Mouse (Mus musculus) liver, embryonic 13.5 days (tissue): ENCODE measurements around the gene Rpp40. TPM values are rescaled to one million over a fixed set of nuclear protein-coding genes. Genes with fewer than 3 reads are reported as not detected.

Source experiments
- ATAC-seq: fragments of 200-750 bp; cut with Nextera tagmentation; 2 replicates; pipeline ENCODE4 v1.8.0; 2017; ENCODE audit warnings: low read depth, mild to moderate bottlenecking, moderate number of reproducible peaks, moderate library complexity
- DNase-seq: peaks from one replicate; pipeline ENCODE4 v3.0.0; 2022
- H3K27ac ChIP-seq: fragments of 300-500 bp; sonication (generic); 2 replicates; pipeline ENCODE4 v1.5.1; 2015; ENCODE audit warnings: moderate library complexity, mild to moderate bottlenecking, inconsistent platforms
- H3K27me3 ChIP-seq: fragments of 300-500 bp; sonication (generic); 2 replicates; pipeline ENCODE4 v1.6.1; 2015; ENCODE audit warnings: mild to moderate bottlenecking, inconsistent platforms
- H3K36me3 ChIP-seq: fragments of 300-500 bp; sonication (generic); 2 replicates; pipeline ENCODE4 v1.6.1; 2015; ENCODE audit warnings: mild to moderate bottlenecking, inconsistent platforms
- H3K4me1 ChIP-seq: fragments of 300-500 bp; sonication (generic); replicated peaks from 2 replicates; pipeline ENCODE4 v1.6.1; 2015; ENCODE audit warnings: inconsistent platforms
- H3K4me2 ChIP-seq: fragments of 300-500 bp; sonication (generic); 2 replicates; pipeline ENCODE4 v1.6.1; 2015; ENCODE audit warnings: inconsistent platforms, mild to moderate bottlenecking, moderate library complexity
- H3K4me3 ChIP-seq: fragments of 300-500 bp; sonication (generic); replicated peaks from 2 replicates; pipeline ENCODE4 v1.5.1; 2015; ENCODE audit warnings: mild to moderate bottlenecking, inconsistent platforms
- H3K9ac ChIP-seq: fragments of 300-500 bp; sonication (generic); 2 replicates; pipeline ENCODE4 v1.6.1; 2015; ENCODE audit warnings: mild to moderate bottlenecking, inconsistent platforms
- H3K9me3 ChIP-seq: fragments of 300-500 bp; sonication (generic); replicated peaks from 2 replicates; pipeline ENCODE4 v1.6.1; 2016; ENCODE audit warnings: inconsistent platforms
- whole genome bisulfite sequencing: fragments of 180-500 bp; shearing (Covaris S2); methylation state at CpG from one replicate; pipeline ENCODE4 v1.1.7; 2015; ENCODE audit not compliant: insufficient replicate concordance; 5-methylcytosine and 5-hydroxymethylcytosine counted together
- polyA plus RNA-seq: library from polyadenylated mRNA; unstranded; fragments of >200 nt; fragmentation: Nextera tagmentation; extraction: Ambion mirVana; gene quantifications from 2 replicates; pipeline ENCODE4 v1.2.1, GENCODE M21; 2015

The Rpp40 gene
- polyA plus RNA-seq, 1 experiment from 2014 or later: 13.8 TPM

DNA sequence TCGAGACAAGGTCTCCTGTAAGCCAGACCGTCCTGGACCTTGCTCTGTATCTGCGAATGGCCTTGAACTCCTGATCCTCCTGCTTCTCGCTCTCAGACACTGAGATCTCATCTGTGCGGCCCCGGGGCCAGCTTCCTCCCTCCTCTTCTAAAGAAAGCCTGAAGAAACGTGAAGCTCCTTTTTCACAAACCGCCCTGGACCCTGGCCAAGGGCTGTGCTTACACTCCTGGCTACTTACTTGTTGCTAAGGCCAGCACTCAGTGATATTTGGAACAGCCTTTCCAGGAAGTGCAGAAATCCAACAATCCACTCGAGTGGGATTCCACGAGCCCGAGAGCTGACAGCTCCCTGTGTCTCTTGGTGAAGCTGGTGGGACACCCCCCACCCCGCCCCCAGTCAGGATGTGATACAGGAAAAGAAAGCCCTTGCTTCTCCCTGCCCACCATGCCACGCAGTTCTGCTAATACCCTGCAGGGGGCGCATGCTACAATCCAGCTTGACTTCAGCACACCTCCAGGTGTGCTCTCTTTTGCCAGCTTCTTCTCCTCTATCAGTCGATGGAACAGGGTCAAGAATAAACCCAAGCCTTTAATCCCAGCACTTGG lies 19.9 kb downstream of the Rpp40 start:
- DNase-seq (peak; percentile 18), ATAC-seq (no peak)
- Histone ChIP-seq H3K4me1 (no peaks in the 10 kb centered on the region), H3K27ac (no peak overlapping the region), H3K9me3 (no peaks in the 10 kb centered on the region), H3K9ac (no peak overlapping the region), H3K27me3 (no peaks in the 10 kb centered on the region), H3K36me3 (no peaks in the 10 kb centered on the region), H3K4me3 (no peak overlapping the region), H3K4me2 (no peak overlapping the region)
- 20% methylated on average over 15 of the region's 15 CpGs for WGBS

DNA sequence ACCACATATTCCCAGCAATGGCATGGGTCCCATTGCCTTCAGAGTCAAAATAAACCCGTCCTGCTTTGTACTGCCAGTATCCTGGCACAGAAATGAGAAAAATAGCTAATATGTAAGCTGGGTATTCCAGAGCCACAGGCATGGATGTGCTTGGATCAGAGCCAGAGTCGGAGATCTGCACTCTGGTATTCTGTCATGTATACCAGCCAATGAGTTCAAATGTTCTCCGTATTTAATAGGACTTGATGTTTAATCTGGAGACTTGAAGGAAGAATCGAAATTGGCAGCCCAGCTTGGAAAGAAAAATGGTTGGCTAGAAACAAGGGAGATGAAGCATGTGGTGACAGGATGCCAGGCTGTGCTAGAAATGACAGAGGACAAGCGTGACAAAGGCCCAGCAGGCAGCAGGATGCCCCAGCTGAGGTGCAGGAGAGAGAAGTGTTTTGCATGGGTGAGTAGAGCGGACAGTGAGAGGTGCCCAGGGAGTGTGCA lies 25.6 kb downstream of the Rpp40 start:
- no peaks in the 10 kb centered on the region for H3K36me3 ChIP-seq
- no peak for DNase-seq
- no peaks in the 10 kb centered on the region for H3K9me3 ChIP-seq
- no peak overlapping the region for H3K4me2 ChIP-seq
- no peak overlapping the region for H3K9ac ChIP-seq
- H3K27me3 ChIP-seq: no peaks in the 10 kb centered on the region
- no peak overlapping the region for H3K27ac ChIP-seq
- H3K4me3 ChIP-seq: no peak overlapping the region
- no peaks in the 10 kb centered on the region for H3K4me1 ChIP-seq
- WGBS: 65% methylated on average over 6 of the region's 6 CpGs
- no peak for ATAC-seq

DNA sequence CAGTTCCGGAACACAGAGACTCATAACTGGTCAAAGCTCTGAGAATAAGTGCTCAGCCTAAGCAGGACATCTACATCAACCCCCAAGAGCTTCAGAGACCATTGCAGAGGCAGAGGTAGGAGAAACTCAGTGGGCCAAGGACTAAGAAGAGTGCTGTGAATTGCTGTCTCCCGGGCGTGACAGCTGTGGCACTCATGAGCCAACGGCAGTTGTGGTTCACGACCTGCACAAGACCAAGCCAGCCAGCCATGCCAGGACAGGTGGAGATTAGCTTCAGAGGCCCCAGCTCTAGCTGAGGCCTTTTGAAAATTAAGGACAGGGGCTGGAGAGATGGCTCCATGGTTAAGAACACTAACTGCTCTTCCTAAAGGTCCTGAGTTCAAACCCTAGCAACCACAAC lies 26.6 kb downstream of the Rpp40 start:
- 67% methylated on average over 5 of the region's 5 CpGs for WGBS
- Histone ChIP-seq H3K9ac (no peak overlapping the region), H3K4me1 (no peaks in the 10 kb centered on the region), H3K9me3 (no peaks in the 10 kb centered on the region), H3K27ac (no peak overlapping the region), H3K36me3 (peaks cover 3% of the 10 kb centered on the region; the same call in 1 of the 2 replicates), H3K27me3 (no peaks in the 10 kb centered on the region), H3K4me3 (no peak overlapping the region), H3K4me2 (no peak overlapping the region)
- ATAC-seq (no peak), DNase-seq (no peak)

DNA sequence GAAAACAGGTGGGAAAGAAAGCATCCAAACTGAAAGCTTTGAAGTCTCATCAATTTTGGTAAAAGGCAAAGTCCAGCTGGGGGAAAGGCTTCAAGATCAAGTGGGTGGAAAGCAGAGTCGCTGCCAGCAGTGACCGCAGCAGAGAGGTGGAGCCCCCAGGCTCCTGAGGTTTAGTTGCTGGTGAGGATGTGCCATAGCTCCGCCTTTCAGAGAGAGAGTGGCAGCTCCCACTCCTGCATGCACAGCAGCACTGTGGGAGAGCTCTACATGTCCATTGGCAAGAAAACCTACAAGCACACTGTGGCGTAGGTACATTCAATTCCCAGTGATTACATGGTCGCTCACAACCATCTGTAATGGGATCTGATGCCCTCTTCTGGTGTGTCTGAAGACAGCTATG lies 27.1 kb downstream of the Rpp40 start:
- 49% methylated on average over 5 of the region's 5 CpGs for WGBS
- Histone ChIP-seq H3K36me3 (peaks cover 8% of the 10 kb centered on the region), H3K9ac (no peak overlapping the region), H3K27ac (no peak overlapping the region), H3K27me3 (no peaks in the 10 kb centered on the region), H3K9me3 (no peaks in the 10 kb centered on the region), H3K4me2 (no peak overlapping the region), H3K4me1 (no peaks in the 10 kb centered on the region), H3K4me3 (no peak overlapping the region)
- ATAC-seq: no peak
- no peak for DNase-seq

DNA sequence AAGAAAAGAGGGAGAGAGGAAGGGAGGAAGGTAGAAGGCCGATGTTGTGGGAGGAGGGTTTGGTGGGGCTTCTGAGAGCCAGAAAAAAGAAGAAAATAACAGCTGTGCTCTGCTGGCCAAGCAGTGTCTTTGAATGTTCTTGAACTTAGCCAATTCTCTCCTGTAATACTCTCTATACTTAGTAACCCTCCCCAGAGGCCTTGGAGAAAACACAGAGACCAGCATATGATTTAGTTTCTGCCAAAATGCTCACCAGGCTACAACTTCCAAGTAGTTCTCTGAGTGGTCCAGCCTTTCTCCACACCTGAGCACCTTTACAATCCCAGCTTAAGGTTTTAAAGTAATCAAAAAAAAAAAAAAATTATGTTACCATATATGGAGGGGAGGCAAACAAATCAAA lies 27.9 kb downstream of the Rpp40 start:
- Histone ChIP-seq H3K4me2 (no peak overlapping the region), H3K36me3 (peaks cover 9% of the 10 kb centered on the region), H3K27me3 (no peaks in the 10 kb centered on the region), H3K27ac (no peak overlapping the region), H3K4me1 (no peaks in the 10 kb centered on the region), H3K9ac (no peak overlapping the region), H3K4me3 (no peak overlapping the region), H3K9me3 (no peaks in the 10 kb centered on the region)
- ATAC-seq (no peak), DNase-seq (no peak)
- 57% methylated on average over 1 of the region's 1 CpGs for WGBS

DNA sequence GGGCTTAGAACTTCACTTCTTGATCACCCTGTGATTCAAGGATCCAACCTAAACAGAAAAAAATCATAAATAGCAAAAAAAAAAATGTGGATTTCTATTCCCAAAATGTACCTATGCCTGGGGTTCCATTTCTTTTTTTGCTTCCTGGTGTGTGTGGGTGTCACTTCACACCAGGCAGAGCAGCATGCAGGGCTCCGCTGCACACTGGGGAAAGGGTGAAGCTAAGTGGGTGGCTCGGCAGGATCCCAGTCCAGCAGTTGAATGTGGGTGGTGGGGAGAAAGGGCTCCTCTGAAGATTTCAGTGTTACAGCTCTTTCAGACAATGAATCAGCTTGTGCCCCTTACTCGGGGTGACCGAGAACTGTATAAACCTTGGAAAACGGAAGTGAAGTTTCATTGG lies 30.8 kb downstream of the Rpp40 start:
- Histone ChIP-seq H3K4me3 (no peak overlapping the region), H3K4me2 (no peak overlapping the region), H3K9me3 (no peaks in the 10 kb centered on the region), H3K27me3 (no peaks in the 10 kb centered on the region), H3K27ac (no peak overlapping the region), H3K4me1 (no peaks in the 10 kb centered on the region), H3K9ac (no peak overlapping the region), H3K36me3 (peaks cover 28% of the 10 kb centered on the region)
- ATAC-seq (no peak), DNase-seq (no peak)
- WGBS: 86% methylated on average over 5 of the region's 5 CpGs

DNA sequence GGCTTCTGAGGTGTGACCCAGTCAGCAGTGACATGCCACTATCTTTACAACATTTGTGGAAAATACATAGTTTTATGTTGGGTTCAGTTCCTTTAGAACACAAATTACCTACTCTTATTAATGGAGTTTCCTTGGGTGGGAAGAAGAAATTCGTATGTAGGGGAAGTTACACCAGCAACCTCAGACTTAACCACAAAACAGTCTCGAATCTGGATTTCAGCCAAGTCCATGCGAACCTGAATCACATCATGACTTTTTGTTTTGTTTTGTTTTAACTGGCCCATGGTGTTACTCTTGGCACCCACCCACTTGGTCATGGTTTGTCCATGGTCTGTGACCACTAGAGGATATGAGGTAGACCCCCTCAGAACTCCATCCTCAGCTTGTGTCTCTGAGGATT lies 35.1 kb downstream of the Rpp40 start:
- DNase-seq (no peak), ATAC-seq (no peak)
- no peaks in the 10 kb centered on the region for H3K27me3 ChIP-seq

DNA sequence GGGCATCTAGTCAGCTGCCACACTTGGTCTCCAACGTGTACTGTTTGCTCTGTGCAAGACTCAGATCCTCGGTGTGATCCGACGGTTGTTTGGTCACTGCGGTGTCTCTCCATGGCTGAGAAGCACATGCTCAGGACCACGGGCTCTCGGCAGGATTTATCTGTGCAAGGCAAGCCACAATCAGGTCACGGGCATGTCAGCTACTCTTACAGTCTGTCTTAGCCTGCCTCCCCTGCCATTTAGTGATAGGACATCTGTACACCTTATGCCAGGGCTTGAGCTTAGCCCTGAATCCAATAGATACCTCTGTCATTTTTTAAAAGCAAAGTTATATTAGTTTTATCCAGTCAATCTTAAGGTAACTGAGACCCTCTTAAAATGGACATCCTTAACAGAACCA lies 35.5 kb downstream of the Rpp40 start:
- H3K27ac ChIP-seq: no peak overlapping the region
- DNase-seq (peak; percentile 7), ATAC-seq (0 out of 2 replicates have a peak, but pooled peaks have one; percentile 53)
- H3K36me3 ChIP-seq: peaks cover 49% of the 10 kb centered on the region
- no peak overlapping the region for H3K4me3 ChIP-seq
- H3K27me3 ChIP-seq: no peaks in the 10 kb centered on the region
- no peaks in the 10 kb centered on the region for H3K9me3 ChIP-seq
- no peak overlapping the region for H3K9ac ChIP-seq
- no peak overlapping the region for H3K4me2 ChIP-seq
- H3K4me1 ChIP-seq: no peaks in the 10 kb centered on the region
- WGBS: 52% methylated on average over 8 of the region's 8 CpGs

More for the DNA sequence above, 35.1 kb downstream of the Rpp40 start:
- no peaks in the 10 kb centered on the region for H3K9me3 ChIP-seq
- H3K4me3 ChIP-seq: no peak overlapping the region
- 53% methylated on average over 3 of the region's 3 CpGs for WGBS
- no peak overlapping the region for H3K4me2 ChIP-seq
- H3K4me1 ChIP-seq: no peaks in the 10 kb centered on the region
- H3K9ac ChIP-seq: no peak overlapping the region
- H3K27ac ChIP-seq: no peak overlapping the region
- H3K36me3 ChIP-seq: peaks cover 46% of the 10 kb centered on the region

DNA sequence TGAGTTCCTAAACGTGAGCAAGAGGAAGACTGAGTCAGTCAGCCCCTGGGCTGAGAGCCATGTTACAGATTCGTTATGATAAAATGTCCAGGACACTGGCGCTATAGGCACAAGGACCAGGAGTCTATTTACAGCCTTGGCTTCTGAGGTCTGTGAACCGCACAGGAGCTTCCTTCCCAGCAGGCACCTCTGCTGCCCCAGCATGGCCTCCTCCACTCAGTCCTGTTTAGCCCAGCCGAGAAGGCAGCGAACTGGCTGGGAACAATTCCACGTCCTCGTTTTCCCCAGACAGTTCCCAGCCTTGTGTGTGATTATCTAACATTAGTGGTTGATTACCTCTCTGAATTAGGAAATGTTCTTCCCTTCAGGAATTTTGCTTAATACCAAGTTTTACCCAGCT lies 45.2 kb downstream of the Rpp40 start:
- DNase-seq (no peak), ATAC-seq (no peak)
- H3K27me3 ChIP-seq: no peaks in the 10 kb centered on the region
- no peak overlapping the region for H3K4me3 ChIP-seq
- H3K9ac ChIP-seq: no peak overlapping the region
- peaks cover 82% of the 10 kb centered on the region for H3K36me3 ChIP-seq
- H3K27ac ChIP-seq: no peak overlapping the region
- H3K4me1 ChIP-seq: no peaks in the 10 kb centered on the region
- 84% methylated on average over 8 of the region's 8 CpGs for WGBS
- no peak overlapping the region for H3K4me2 ChIP-seq
- H3K9me3 ChIP-seq: no peaks in the 10 kb centered on the region

DNA sequence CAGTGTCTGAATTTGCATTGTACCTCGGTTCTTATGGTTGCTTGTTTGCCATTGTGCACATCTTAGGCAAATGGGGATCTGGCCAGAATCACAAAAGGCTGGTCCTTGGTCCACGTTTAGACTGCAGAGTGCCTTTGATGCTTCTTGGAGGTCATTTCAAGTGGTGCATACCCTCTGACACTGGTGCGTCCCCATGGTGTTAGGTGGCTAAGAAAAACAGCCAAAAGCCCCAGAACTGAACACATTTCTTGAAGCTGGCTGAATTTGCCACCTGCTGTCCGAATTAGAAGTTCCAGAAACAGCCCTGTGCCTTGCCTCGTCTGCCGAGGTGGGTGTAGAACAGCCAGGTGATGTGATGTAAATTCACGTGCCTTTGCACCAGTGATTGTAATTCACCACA lies 48.7 kb downstream of the Rpp40 start:
- no peak overlapping the region for H3K4me2 ChIP-seq
- no peak overlapping the region for H3K9ac ChIP-seq
- no peaks in the 10 kb centered on the region for H3K27me3 ChIP-seq
- H3K36me3 ChIP-seq: peaks cover 50% of the 10 kb centered on the region
- DNase-seq (no peak), ATAC-seq (no peak)
- H3K4me3 ChIP-seq: no peak overlapping the region
- H3K9me3 ChIP-seq: no peaks in the 10 kb centered on the region
- WGBS: 82% methylated on average over 7 of the region's 7 CpGs
- no peak overlapping the region for H3K27ac ChIP-seq
- 0 out of 2 replicates have a peak, but pooled peaks cover 2% of the 10 kb centered on the region for H3K4me1 ChIP-seq

DNA sequence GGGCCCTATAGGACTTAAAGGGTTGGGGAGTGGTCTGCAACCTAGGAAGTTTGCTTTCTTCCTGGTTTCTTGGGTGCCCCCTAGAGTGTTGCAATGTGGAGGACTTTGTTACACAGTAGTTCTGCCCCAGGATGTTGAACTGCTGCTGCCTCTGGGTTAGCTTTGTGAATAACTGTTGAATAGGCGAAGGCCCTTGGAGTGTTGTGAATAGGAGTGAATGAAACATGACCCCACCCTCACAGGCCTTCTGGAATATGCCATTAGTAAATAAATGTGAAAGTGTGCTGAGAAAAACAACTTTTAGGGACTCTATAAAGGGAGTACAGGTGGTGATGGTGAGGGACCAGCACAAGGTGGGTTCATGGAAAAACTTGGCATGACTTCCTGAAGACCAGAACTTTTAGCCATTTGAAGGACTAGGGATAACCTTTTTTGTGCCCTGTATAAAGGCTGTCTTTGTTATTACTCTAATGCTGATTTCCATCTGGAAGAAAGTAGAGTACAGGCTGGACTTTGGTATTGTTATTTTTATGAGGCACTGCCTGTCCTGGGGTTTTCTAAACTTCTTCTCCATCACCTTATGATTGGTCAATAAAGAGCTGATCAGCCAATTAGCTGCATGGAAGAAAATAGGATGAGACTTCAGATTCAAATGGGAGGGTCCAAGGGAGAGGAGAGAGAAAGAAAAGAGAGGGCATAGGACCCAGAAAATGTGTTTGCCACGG lies 53.1 kb downstream of the Rpp40 start:
- no peak overlapping the region for H3K4me2 ChIP-seq
- WGBS: 83% methylated on average over 2 of the region's 2 CpGs
- no peaks in the 10 kb centered on the region for H3K9me3 ChIP-seq
- no peak overlapping the region for H3K9ac ChIP-seq
- no peak for DNase-seq
- no peak overlapping the region for H3K4me3 ChIP-seq
- no peak overlapping the region for H3K27ac ChIP-seq
- no peak for ATAC-seq
- no peaks in the 10 kb centered on the region for H3K27me3 ChIP-seq
- peaks cover 17% of the 10 kb centered on the region for H3K36me3 ChIP-seq
- H3K4me1 ChIP-seq: 0 out of 2 replicates have a peak, but pooled peaks cover 3% of the 10 kb centered on the region

DNA sequence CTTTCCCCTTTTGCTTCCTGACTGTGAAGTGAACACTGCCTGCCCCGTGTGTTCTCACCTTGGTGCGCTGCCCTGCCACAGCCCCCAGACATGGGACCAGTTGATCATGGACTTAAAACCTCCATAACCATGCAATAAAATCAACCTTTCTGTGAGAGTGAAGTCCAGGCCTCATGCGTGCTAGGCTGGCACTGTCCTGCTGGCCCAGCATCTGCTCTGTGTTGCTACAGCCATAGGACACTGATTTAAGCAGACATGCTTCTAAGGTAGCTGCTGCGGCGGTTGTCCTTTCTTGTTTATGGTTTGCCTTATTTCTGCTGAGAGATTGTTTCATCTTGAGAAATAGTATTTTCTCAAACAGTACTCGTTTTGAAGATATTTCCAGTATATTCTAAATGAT lies 54.6 kb downstream of the Rpp40 start:
- no peak overlapping the region for H3K9ac ChIP-seq
- peaks cover 3% of the 10 kb centered on the region; the same call in 1 of the 2 replicates for H3K36me3 ChIP-seq
- no peak overlapping the region for H3K4me3 ChIP-seq
- H3K4me1 ChIP-seq: 0 out of 2 replicates have a peak, but pooled peaks cover 5% of the 10 kb centered on the region
- H3K9me3 ChIP-seq: no peaks in the 10 kb centered on the region
- H3K4me2 ChIP-seq: no peak overlapping the region
- WGBS: 85% methylated on average over 6 of the region's 6 CpGs
- ATAC-seq (no peak), DNase-seq (no peak)
- H3K27ac ChIP-seq: no peak overlapping the region
- no peaks in the 10 kb centered on the region for H3K27me3 ChIP-seq
